Comparison of ENCODE assay signal across 17 mouse cellular contexts in the genomic region with DNA sequence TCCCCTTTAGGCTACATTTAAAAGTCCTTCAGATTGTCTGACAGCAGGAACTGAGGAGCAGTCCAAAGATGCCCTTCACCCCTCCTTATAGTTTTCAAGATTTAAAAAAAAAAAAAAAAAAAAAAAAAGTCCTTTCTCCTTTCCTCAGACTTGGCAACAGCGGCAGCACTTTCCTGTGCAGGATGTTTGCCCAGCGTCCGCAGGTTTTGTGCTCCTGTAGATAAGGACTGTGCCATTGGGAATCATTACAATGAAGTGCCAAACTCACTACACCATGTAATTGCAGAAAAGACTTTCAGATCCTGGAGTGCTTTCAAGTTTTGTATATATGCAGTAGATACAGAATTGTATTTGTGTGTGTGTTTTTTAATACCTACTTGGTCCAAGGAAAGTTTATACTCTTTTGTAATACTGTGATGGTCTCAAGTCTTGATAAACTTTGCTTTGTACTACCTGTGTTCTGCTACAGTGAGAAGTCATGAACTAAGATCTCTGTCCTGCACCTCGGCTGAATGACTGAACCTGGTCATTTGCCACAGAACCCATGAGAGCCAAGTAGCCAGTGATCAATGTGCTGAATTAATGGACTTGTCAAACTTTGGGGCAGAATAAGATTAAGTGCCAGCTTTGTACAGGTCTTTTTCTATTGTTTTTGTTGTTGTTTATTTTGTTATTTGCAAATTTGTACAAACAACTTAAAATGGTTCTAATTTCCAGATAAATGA.
DNase-seq lines count a peak whose midpoint lies in the region; ATAC-seq and TF ChIP-seq lines count a peak whose summit lies in the region.
"Had no signal": no experiment of that assay in that cellular context is flagged by ENCODE, and none has a peak within 500 bp of the region (broad histone marks: within the 10 kb centered on the region; RNA-seq: fewer than 3 reads in every experiment).

No protein-coding gene starts in this region.

- peak overlapping the region; percentile 28; the same call in 1 of the 2 replicates for H3K27ac ChIP-seq in gastrocnemius, adult 2 months
- no peak overlapping the region for H3K27ac ChIP-seq in lung, embryonic 16.5 days (ENCODE audit: low read length)
- H3K27ac ChIP-seq: forebrain, embryonic 10.5 days; heart, embryonic 10.5 days; liver, embryonic 14.5 days; midbrain, embryonic 12.5 days had no signal

- intact Hi-C loops in gastrocnemius, adult 2 months (cut with DNase I), result no loop called here
- intact Hi-C loops in gastrocnemius, postnatal 14 days (cut with DNase I; ENCODE audit: low total_unique reads), result no loop called here

- no peaks in the 10 kb centered on the region for H3K27me3 ChIP-seq in lung, embryonic 16.5 days (ENCODE audit: control insufficient read depth, insufficient read depth, low read depth, low read length)
- H3K27me3 ChIP-seq: midbrain, embryonic 12.5 days had no signal

- WGBS in lung, embryonic 16.5 days, result 26% methylated on average over 4 of the region's 4 CpGs

- H3K36me3 ChIP-seq in lung, embryonic 16.5 days (ENCODE audit: control insufficient read depth, insufficient read depth, low read length), result peaks cover 7% of the 10 kb centered on the region
- H3K36me3 ChIP-seq: midbrain, embryonic 12.5 days had no signal

- no peaks in the 10 kb centered on the region for H3K9me3 ChIP-seq in lung, embryonic 16.5 days (ENCODE audit: control insufficient read depth, low read length)
- H3K9me3 ChIP-seq: forebrain, embryonic 10.5 days; heart, embryonic 10.5 days; midbrain, embryonic 12.5 days had no signal

- H3K4me2 ChIP-seq in lung, embryonic 16.5 days (ENCODE audit: low read depth, low read length), result no peak overlapping the region
- H3K4me2 ChIP-seq: midbrain, embryonic 12.5 days had no signal

- ATAC-seq in lung, embryonic 16.5 days (ENCODE audit: low read depth), result 0 out of 2 replicates have a peak, but pooled peaks have one; percentile 27
- ATAC-seq: CD4-positive, CD25-positive, alpha-beta regulatory T cell, adult 4 months; forebrain, embryonic 16.5 days; intestine, postnatal 0 days had no signal

- H3K9ac ChIP-seq in lung, embryonic 16.5 days (ENCODE audit: low read length), result no peak overlapping the region
- H3K9ac ChIP-seq: liver, embryonic 14.5 days; midbrain, embryonic 12.5 days had no signal

- peaks cover 39% of the 10 kb centered on the region for H3K4me1 ChIP-seq in lung, embryonic 16.5 days (replicated peaks; ENCODE audit: control insufficient read depth, insufficient read depth, low read length)

- H3K4me3 ChIP-seq in gastrocnemius, adult 2 months, result no peak overlapping the region
- no peak overlapping the region for H3K4me3 ChIP-seq in lung, embryonic 16.5 days (ENCODE audit: low read length)
- H3K4me3 ChIP-seq: forebrain, embryonic 10.5 days; heart, embryonic 10.5 days; midbrain, embryonic 12.5 days had no signal

- no peak for TF ChIP-seq CTCF in gastrocnemius, adult 2 months (IDR thresholded peaks at IDR 0.05)

- DNase-seq in gastrocnemius, adult 2 months, result no peak
- DNase-seq in gastrocnemius, postnatal 10 days, result no peak
- DNase-seq in kidney, postnatal 14 days, result peak; percentile 55
- no peak for DNase-seq in kidney, adult 18-20 months
- DNase-seq in lung, postnatal 36 days, result peak; percentile 83
- no peak for DNase-seq in gastrocnemius, postnatal 14 days
- DNase-seq: cerebellum, adult 11-12 months; cerebellum, postnatal 14 days; gastrocnemius, postnatal 36 days had no signal

Comparison
In these comparisons a context has a peak if more than half of its experiments do, and no peak if none do; other contexts are left out.
1. DNase-seq: peak in kidney, postnatal 14 days (single experiment) and lung, postnatal 36 days (single experiment); none in gastrocnemius, adult 2 months (single experiment), gastrocnemius, postnatal 10 days (single experiment), kidney, adult 18-20 months (single experiment) and gastrocnemius, postnatal 14 days (single experiment).